Mouse (Mus musculus): ENCODE data around the gene Abi2.

GRCm38 (mm10) chr1:60482881-60483280, 73.5 kb downstream of the Abi2 start:
- no peak for TF ChIP-seq EP300 (IDR thresholded peaks at IDR 0.05; ENCODE audit: low read depth in 1 of 2, low read length in 2 of 2)
- no peak for TF ChIP-seq SMC3 (IDR thresholded peaks at IDR 0.05; ENCODE audit: low read depth, low read length)
- TF ChIP-seq CTCF (IDR thresholded peaks at IDR 0.05 in 2 of 3, conservative IDR thresholded peaks at IDR 0.05 in 1 of 3; ENCODE audit: control insufficient read depth in 1 of 3, insufficient read depth in 1 of 3, low read depth in 2 of 3, low read length in 3 of 3, poor library complexity in 1 of 3, severe bottlenecking in 1 of 3): no peak
- no peak for TF ChIP-seq GABPA (IDR thresholded peaks at IDR 0.05; ENCODE audit: low read depth, low read length)
- no peak for TF ChIP-seq MXI1 (IDR thresholded peaks at IDR 0.05; ENCODE audit: low read depth, low read length)
- no peak for TF ChIP-seq RCOR1 (IDR thresholded peaks at IDR 0.05; ENCODE audit: low read depth, low read length)
- TF ChIP-seq TAL1 (IDR thresholded peaks at IDR 0.05; ENCODE audit: low read length): no peak
- no peak for TF ChIP-seq CHD1 (IDR thresholded peaks at IDR 0.05; ENCODE audit: low read depth, low read length)
- no peak for TF ChIP-seq ZMIZ1 (IDR thresholded peaks at IDR 0.05; ENCODE audit: low read depth, low read length)
- TF ChIP-seq POLR2A (IDR thresholded peaks at IDR 0.05; ENCODE audit: control insufficient read depth in 1 of 2, insufficient read depth in 1 of 2, low read depth in 1 of 2, low read length in 2 of 2, poor library complexity in 1 of 2): no peak
- TF ChIP-seq MAZ (IDR thresholded peaks at IDR 0.05; ENCODE audit: low read depth, low read length): no peak
- TF ChIP-seq POLR2AphosphoS5 (IDR thresholded peaks at IDR 0.05; ENCODE audit: borderline replicate concordance, low read depth, low read length): no peak
- TF ChIP-seq POLR2AphosphoS2 (IDR thresholded peaks at IDR 0.05; ENCODE audit: low read length): no peak

Data from MEL (cell line).